Mouse (Mus musculus): Measurements from ENCODE around the gene Clcc1. TPM values are rescaled to one million over a fixed set of nuclear protein-coding genes. Genes with fewer than 3 reads are reported as not detected.

The Clcc1 gene
- polyA plus RNA-seq, 1 experiment from 2014 or later = 90.2 TPM

Other genes with a start within 250 kb of the Clcc1 start
- gene Celsr2, start 238.4 kb upstream of the Clcc1 start, polyA plus RNA-seq (2015; fragmentation: Nextera tagmentation; extraction: Ambion mirVana) = 7.5 and 8.5 TPM in 2 replicates
- gene Sars, start 208.7 kb upstream of the Clcc1 start, polyA plus RNA-seq (2015; fragmentation: Nextera tagmentation; extraction: Ambion mirVana) = 115 and 116 TPM in 2 replicates
- 0.99 and 1.1 TPM in 2 replicates for gene 1700013F07Rik, start 119.8 kb upstream of the Clcc1 start, polyA plus RNA-seq (2015; fragmentation: Nextera tagmentation; extraction: Ambion mirVana)
- 16.4 and 16.6 TPM in 2 replicates for gene 5330417C22Rik, start 117.4 kb upstream of the Clcc1 start, polyA plus RNA-seq (2015; fragmentation: Nextera tagmentation; extraction: Ambion mirVana)
- 43.1 and 43.3 TPM in 2 replicates for gene Tmem167b, start 91.4 kb upstream of the Clcc1 start, polyA plus RNA-seq (2015; fragmentation: Nextera tagmentation; extraction: Ambion mirVana)
- 40.3 and 44.6 TPM in 2 replicates for gene Taf13, start 82.2 kb upstream of the Clcc1 start, polyA plus RNA-seq (2015; fragmentation: Nextera tagmentation; extraction: Ambion mirVana)
- gene Wdr47, start 62.6 kb upstream of the Clcc1 start, polyA plus RNA-seq (2015; fragmentation: Nextera tagmentation; extraction: Ambion mirVana) = 10.4 and 10.8 TPM in 2 replicates
- gene Gpsm2, start 68.4 kb downstream of the Clcc1 start, polyA plus RNA-seq (2015; fragmentation: Nextera tagmentation; extraction: Ambion mirVana) = 47.1 and 50.3 TPM in 2 replicates
- gene Aknad1, start 85.7 kb downstream of the Clcc1 start, polyA plus RNA-seq (2015; fragmentation: Nextera tagmentation; extraction: Ambion mirVana) = 0.09 TPM in 1 of 2 replicates, not detected in the other
- 38.8 and 43.1 TPM in 2 replicates for gene Stxbp3, start 186.6 kb downstream of the Clcc1 start, polyA plus RNA-seq (2015; fragmentation: Nextera tagmentation; extraction: Ambion mirVana)
- gene Fndc7, start 236.1 kb downstream of the Clcc1 start, polyA plus RNA-seq (2015; fragmentation: Nextera tagmentation; extraction: Ambion mirVana) = 0.23 and 0.42 TPM in 2 replicates